In genomic region chr2:105220738-105221303, GRCm38 (mm10) we compare ENCODE assay signal across 20 mouse cellular contexts. TPM values are rescaled to one million over a fixed set of nuclear protein-coding genes. Genes with fewer than 3 reads are reported as not detected.
DNase-seq lines count a peak whose midpoint lies in the region; ATAC-seq and TF ChIP-seq lines count a peak whose summit lies in the region.
"Had no signal": no experiment of that assay in that cellular context is flagged by ENCODE, and none has a peak within 500 bp of the region (broad histone marks: within the 10 kb centered on the region; RNA-seq: fewer than 3 reads in every experiment).

No protein-coding gene starts in this region.

- H3K9me3 ChIP-seq in limb, embryonic 15.5 days: no peaks in the 10 kb centered on the region
- no peaks in the 10 kb centered on the region for H3K9me3 ChIP-seq in liver, embryonic 12.5 days (replicated peaks)
- H3K9me3 ChIP-seq: forebrain, embryonic 15.5 days; heart, embryonic 13.5 days; intestine, embryonic 15.5 days; liver, embryonic 13.5 days; midbrain, embryonic 13.5 days had no signal

- WGBS in limb, embryonic 15.5 days: 25% methylated on average over 9 of the region's 9 CpGs
- 67% methylated on average over 9 of the region's 9 CpGs for WGBS in liver, embryonic 12.5 days (ENCODE audit: insufficient replicate concordance)

- POLR2A ChIA-PET in Patski (lab: Charles Lee): interaction anchor here (0.6 kb wide), 1 partner anchor 69 kb away, joined by 3 read pairs; no protein-coding TSS in a partner anchor

- in situ Hi-C loops in Patski (cut with MboI; ENCODE audit: low pct_unique_long_range_greater_than_20kb): no loop called here

- H3K4me1 ChIP-seq in limb, embryonic 15.5 days: peaks cover 28% of the 10 kb centered on the region
- peaks cover 8% of the 10 kb centered on the region; the same call in 1 of the 2 replicates for H3K4me1 ChIP-seq in liver, embryonic 12.5 days

- no peak overlapping the region for H3K4me3 ChIP-seq in limb, embryonic 15.5 days
- no peak overlapping the region for H3K4me3 ChIP-seq in liver, embryonic 12.5 days
- H3K4me3 ChIP-seq: forebrain, embryonic 15.5 days; heart, embryonic 13.5 days; intestine, embryonic 15.5 days; liver, embryonic 13.5 days; midbrain, embryonic 13.5 days; myocyte had no signal

- peak; percentile 40 to 61 for DNase-seq in cerebellum, postnatal 10 days
- DNase-seq in cerebellum, postnatal 25 days: no peak
- peak; percentile 10 for DNase-seq in kidney, adult 9 months
- DNase-seq in kidney, adult 18-20 months: no peak
- DNase-seq in Patski (ENCODE audit: low read depth, low spot score) (peak; percentile 81), liver (no peak)
- DNase-seq: adrenal gland, postnatal 25 days; cerebellum, adult 8-10 months; heart, postnatal 4 days; kidney, postnatal 25 days; liver, embryonic 13.5 days; retina, postnatal 1 day had no signal

- H3K9ac ChIP-seq in limb, embryonic 15.5 days: no peak overlapping the region
- no peak overlapping the region for H3K9ac ChIP-seq in liver, embryonic 12.5 days
- H3K9ac ChIP-seq: forebrain, embryonic 15.5 days; heart, embryonic 13.5 days; intestine, embryonic 15.5 days; liver, embryonic 13.5 days; midbrain, embryonic 13.5 days had no signal

- no peaks in the 10 kb centered on the region for H3K36me3 ChIP-seq in limb, embryonic 15.5 days
- no peaks in the 10 kb centered on the region for H3K36me3 ChIP-seq in liver, embryonic 12.5 days
- H3K36me3 ChIP-seq: forebrain, embryonic 15.5 days; heart, embryonic 13.5 days; intestine, embryonic 15.5 days; liver, embryonic 13.5 days; midbrain, embryonic 13.5 days had no signal

- CTCF ChIA-PET in Patski (lab: Charles Lee): interaction anchor here (0.9 to 1.3 kb wide), 4 partner anchors 8 to 112 kb away, joined by 3 to 4 read pairs (median 4); no protein-coding TSS in a partner anchor

- H3K27ac ChIP-seq in limb, embryonic 15.5 days: peak overlapping the region; percentile 54
- no peak overlapping the region for H3K27ac ChIP-seq in liver, embryonic 12.5 days
- H3K27ac ChIP-seq: forebrain, embryonic 15.5 days; heart, embryonic 13.5 days; intestine, embryonic 15.5 days; liver, embryonic 13.5 days; midbrain, embryonic 13.5 days had no signal

- H3K4me2 ChIP-seq in limb, embryonic 15.5 days: no peak overlapping the region
- H3K4me2 ChIP-seq in liver, embryonic 12.5 days: no peak overlapping the region
- H3K4me2 ChIP-seq: forebrain, embryonic 15.5 days; heart, embryonic 13.5 days; intestine, embryonic 15.5 days; liver, embryonic 13.5 days; midbrain, embryonic 13.5 days had no signal

- no peak for TF ChIP-seq CTCF in Patski (IDR thresholded peaks at IDR 0.05)

- no peaks in the 10 kb centered on the region for H3K27me3 ChIP-seq in Patski
- peaks cover 14% of the 10 kb centered on the region; the same call in 1 of the 2 replicates for H3K27me3 ChIP-seq in limb, embryonic 15.5 days
- peaks cover 26% of the 10 kb centered on the region for H3K27me3 ChIP-seq in liver, embryonic 12.5 days (replicated peaks)
- H3K27me3 ChIP-seq: CH12.LX; intestine, embryonic 15.5 days had no signal

- ATAC-seq in Patski: peak; percentile 81
- ATAC-seq in limb, embryonic 15.5 days (ENCODE audit: insufficient number of reproducible peaks, low FRiP score, low TSS enrichment, low read depth): peak; percentile 80
- ATAC-seq in liver, embryonic 12.5 days: no peak
- ATAC-seq: forebrain, embryonic 15.5 days; intestine, embryonic 15.5 days; midbrain, embryonic 13.5 days had no signal

RNA-seq across cellular contexts. Expression of gene Them7, which starts 3.3 kb away (rescaled TPM):
- polyA plus RNA-seq in Patski (2021): 3.1 TPM
- polyA plus RNA-seq in limb, embryonic 15.5 days (2015; fragmentation: Nextera tagmentation; extraction: Ambion mirVana): 0.29 and 0.42 TPM in 2 replicates
- 0.49 and 1.1 TPM in 2 replicates for polyA plus RNA-seq in liver, embryonic 12.5 days (2016; fragmentation: Nextera tagmentation; extraction: Ambion mirVana)
- polyA plus RNA-seq: forebrain, embryonic 15.5 days; midbrain, embryonic 13.5 days; myocyte had no signal

Comparison
In these comparisons a context has a peak if more than half of its experiments do, and no peak if none do; other contexts are left out.
1. DNase-seq: peak in cerebellum, postnatal 10 days (2 of 2), kidney, adult 9 months (single experiment) and Patski (single experiment); none in cerebellum, postnatal 25 days (0 of 2), kidney, adult 18-20 months (single experiment) and liver (single experiment).